Mouse (Mus musculus): ENCODE results near the gene Wdr6. TPM values are rescaled to one million over a fixed set of nuclear protein-coding genes. Genes with fewer than 3 reads are reported as not detected.
A peak's percentile ranks its signal among the peaks of the same experiment; 100 is the strongest.

Gene Wdr6
- polyA plus RNA-seq, 1 experiment from 2014 or later = 254 TPM

GRCm38 (mm10) chr9:108546875-108547274, 31.7 kb downstream of the Wdr6 start:
- H3K9ac ChIP-seq = no peak overlapping the region
- ATAC-seq (ENCODE audit: low FRiP score) = no peak
- no peaks in the 10 kb centered on the region for H3K9me3 ChIP-seq
- no peaks in the 10 kb centered on the region for H3K4me1 ChIP-seq
- H3K36me3 ChIP-seq (replicated peaks) = peaks cover 85% of the 10 kb centered on the region
- H3K27me3 ChIP-seq = no peaks in the 10 kb centered on the region
- no peak overlapping the region for H3K4me3 ChIP-seq (replicated peaks)
- H3K27ac ChIP-seq = no peak overlapping the region
- H3K4me2 ChIP-seq = no peak overlapping the region
- 85% methylated on average over 1 of the region's 1 CpGs for WGBS

- no peaks in the 10 kb centered on the region for H3K9me3 ChIP-seq
- H3K9ac ChIP-seq = no peak overlapping the region
- H3K4me3 ChIP-seq (replicated peaks) = no peak overlapping the region
- H3K36me3 ChIP-seq (replicated peaks) = peaks cover 90% of the 10 kb centered on the region
- 96% methylated on average over 3 of the region's 3 CpGs for WGBS
- H3K27ac ChIP-seq = no peak overlapping the region
- ATAC-seq (ENCODE audit: low FRiP score) = no peak
- H3K27me3 ChIP-seq = no peaks in the 10 kb centered on the region
- H3K4me2 ChIP-seq = no peak overlapping the region
- H3K4me1 ChIP-seq = no peaks in the 10 kb centered on the region
Measured at GRCm38 (mm10) chr9:108545986-108546385, 32.6 kb downstream of the Wdr6 start.

- Histone ChIP-seq H3K4me3 (replicated peaks) (no peak overlapping the region), H3K27me3 (no peaks in the 10 kb centered on the region), H3K9ac (no peak overlapping the region), H3K4me1 (no peaks in the 10 kb centered on the region), H3K36me3 (replicated peaks) (peaks cover 89% of the 10 kb centered on the region), H3K27ac (no peak overlapping the region), H3K4me2 (no peak overlapping the region), H3K9me3 (no peaks in the 10 kb centered on the region)
- ATAC-seq (ENCODE audit: low FRiP score) = no peak
Measured at GRCm38 (mm10) chr9:108540846-108541245, 37.7 kb downstream of the Wdr6 start.

GRCm38 (mm10) chr9:108531496-108531895, 47.0 kb downstream of the Wdr6 start:
- no peaks in the 10 kb centered on the region for H3K4me1 ChIP-seq
- no peak for ATAC-seq (ENCODE audit: low FRiP score)
- H3K9me3 ChIP-seq = no peaks in the 10 kb centered on the region
- no peaks in the 10 kb centered on the region for H3K27me3 ChIP-seq
- H3K4me3 ChIP-seq (replicated peaks) = no peak overlapping the region
- H3K36me3 ChIP-seq (replicated peaks) = peaks cover 74% of the 10 kb centered on the region
- 92% methylated on average over 1 of the region's 1 CpGs for WGBS
- no peak overlapping the region for H3K27ac ChIP-seq
- H3K9ac ChIP-seq = no peak overlapping the region
- H3K4me2 ChIP-seq = no peak overlapping the region

- H3K4me2 ChIP-seq = no peak overlapping the region
- H3K9ac ChIP-seq = no peak overlapping the region
- WGBS = 91% methylated on average over 1 of the region's 1 CpGs
- H3K36me3 ChIP-seq (replicated peaks) = peaks cover 69% of the 10 kb centered on the region
- H3K27me3 ChIP-seq = no peaks in the 10 kb centered on the region
- no peaks in the 10 kb centered on the region for H3K9me3 ChIP-seq
- no peaks in the 10 kb centered on the region for H3K4me1 ChIP-seq
- no peak overlapping the region for H3K27ac ChIP-seq
- H3K4me3 ChIP-seq (replicated peaks) = no peak overlapping the region
- no peak for ATAC-seq (ENCODE audit: low FRiP score)
Measured at GRCm38 (mm10) chr9:108530954-108531353, 47.6 kb downstream of the Wdr6 start.

GRCm38 (mm10) chr9:108525400-108525799, 53.1 kb downstream of the Wdr6 start:
- ATAC-seq (ENCODE audit: low FRiP score) = no peak
- Histone ChIP-seq H3K9ac (no peak overlapping the region), H3K4me2 (no peak overlapping the region), H3K9me3 (no peaks in the 10 kb centered on the region), H3K36me3 (replicated peaks) (peaks cover 24% of the 10 kb centered on the region), H3K27me3 (no peaks in the 10 kb centered on the region), H3K4me1 (peaks cover 10% of the 10 kb centered on the region), H3K27ac (no peak overlapping the region), H3K4me3 (replicated peaks) (no peak overlapping the region)
- 92% methylated on average over 3 of the region's 3 CpGs for WGBS

- H3K27ac ChIP-seq = no peak overlapping the region
- no peak overlapping the region for H3K9ac ChIP-seq
- H3K4me2 ChIP-seq = no peak overlapping the region
- peaks cover 27% of the 10 kb centered on the region for H3K4me1 ChIP-seq
- ATAC-seq (ENCODE audit: low FRiP score) = no peak
- H3K4me3 ChIP-seq (replicated peaks) = no peak overlapping the region
- no peaks in the 10 kb centered on the region for H3K9me3 ChIP-seq
- peaks cover 8% of the 10 kb centered on the region for H3K36me3 ChIP-seq (replicated peaks)
- 95% methylated on average over 4 of the region's 4 CpGs for WGBS
- H3K27me3 ChIP-seq = no peaks in the 10 kb centered on the region
Measured at GRCm38 (mm10) chr9:108523341-108523740, 55.2 kb downstream of the Wdr6 start.

MicroRNA genes within 50 kb of the gene (microRNA counts, 519-probe panel; counts per million panel counts)
- microRNA mmu-miR-191 (5,190 counts per million, percentile 70 among the panel's probes with 10 or more counts), microRNA mmu-miR-425 (4,520 counts per million, percentile 56 among the panel's probes with 10 or more counts)

Small RNAs within 50 kb of the gene (microRNA-seq; reads per million reads assigned to microRNA genes)
- not detected for gene Gm24083
- not detected for gene Mir191
- 2,837 reads per million, percentile 85 among the genes with 10 or more reads in this experiment for gene Mir425

Other genes starting within 250 kb of the Wdr6 start
- 574 and 659 TPM in 2 replicates for gene Gpx1, start 239.8 kb downstream of the Wdr6 start, polyA plus RNA-seq (2016; fragmentation: Nextera tagmentation; extraction: Ambion mirVana)
- gene Usp4, start 230.9 kb downstream of the Wdr6 start, polyA plus RNA-seq (2016; fragmentation: Nextera tagmentation; extraction: Ambion mirVana) = 137 and 144 TPM in 2 replicates
- 1.8 and 1.9 TPM in 2 replicates for gene 1700102P08Rik, start 185.9 kb downstream of the Wdr6 start, polyA plus RNA-seq (2016; fragmentation: Nextera tagmentation; extraction: Ambion mirVana)
- 1.1 and 1.4 TPM in 2 replicates for gene Ccdc36, start 150.3 kb downstream of the Wdr6 start, polyA plus RNA-seq (2016; fragmentation: Nextera tagmentation; extraction: Ambion mirVana)
- not detected in 2 replicates for gene BC048562, start 142.3 kb downstream of the Wdr6 start, polyA plus RNA-seq (2016; fragmentation: Nextera tagmentation; extraction: Ambion mirVana)
- 44.1 and 49.0 TPM in 2 replicates for gene Ccdc71, start 118.2 kb downstream of the Wdr6 start, polyA plus RNA-seq (2016; fragmentation: Nextera tagmentation; extraction: Ambion mirVana)
- gene Klhdc8b, start 117.2 kb downstream of the Wdr6 start, polyA plus RNA-seq (2016; fragmentation: Nextera tagmentation; extraction: Ambion mirVana) = 67.6 and 70.0 TPM in 2 replicates
- 37.9 and 39.5 TPM in 2 replicates for gene Lamb2, start 99.0 kb downstream of the Wdr6 start, polyA plus RNA-seq (2016; fragmentation: Nextera tagmentation; extraction: Ambion mirVana)
- gene Usp19, start 88.1 kb downstream of the Wdr6 start, polyA plus RNA-seq (2016; fragmentation: Nextera tagmentation; extraction: Ambion mirVana) = 101 and 103 TPM in 2 replicates
- gene Qars, start 71.0 kb downstream of the Wdr6 start, polyA plus RNA-seq (2016; fragmentation: Nextera tagmentation; extraction: Ambion mirVana) = 85.7 and 91.4 TPM in 2 replicates
- 170 and 171 TPM in 2 replicates for gene Qrich1, start 61.9 kb downstream of the Wdr6 start, polyA plus RNA-seq (2016; fragmentation: Nextera tagmentation; extraction: Ambion mirVana)
- gene Impdh2, start 18.5 kb downstream of the Wdr6 start, polyA plus RNA-seq (2016; fragmentation: Nextera tagmentation; extraction: Ambion mirVana) = 149 and 159 TPM in 2 replicates
- gene Ndufaf3, start 11.3 kb downstream of the Wdr6 start, polyA plus RNA-seq (2016; fragmentation: Nextera tagmentation; extraction: Ambion mirVana) = 54.5 and 58.3 TPM in 2 replicates
- 225 and 235 TPM in 2 replicates for gene Dalrd3, start 8.9 kb downstream of the Wdr6 start, polyA plus RNA-seq (2016; fragmentation: Nextera tagmentation; extraction: Ambion mirVana)
- 16.2 and 18.4 TPM in 2 replicates for gene P4htm, start 18.9 kb upstream of the Wdr6 start, polyA plus RNA-seq (2016; fragmentation: Nextera tagmentation; extraction: Ambion mirVana)
- 56.4 and 57.9 TPM in 2 replicates for gene Arih2, start 70.6 kb upstream of the Wdr6 start, polyA plus RNA-seq (2016; fragmentation: Nextera tagmentation; extraction: Ambion mirVana)
- 35.4 and 37.0 TPM in 2 replicates for gene Slc25a20, start 83.3 kb upstream of the Wdr6 start, polyA plus RNA-seq (2016; fragmentation: Nextera tagmentation; extraction: Ambion mirVana)
- gene Prkar2a, start 110.6 kb upstream of the Wdr6 start, polyA plus RNA-seq (2016; fragmentation: Nextera tagmentation; extraction: Ambion mirVana) = 55.8 and 56.9 TPM in 2 replicates
- 124 and 140 TPM in 2 replicates for gene Ip6k2, start 205.1 kb upstream of the Wdr6 start, polyA plus RNA-seq (2016; fragmentation: Nextera tagmentation; extraction: Ambion mirVana)
- gene Nckipsd, start 229.6 kb upstream of the Wdr6 start, polyA plus RNA-seq (2016; fragmentation: Nextera tagmentation; extraction: Ambion mirVana) = 14.3 and 17.3 TPM in 2 replicates
- 13.0 and 14.2 TPM in 2 replicates for gene Celsr3, start 247.6 kb upstream of the Wdr6 start, polyA plus RNA-seq (2016; fragmentation: Nextera tagmentation; extraction: Ambion mirVana)